Mouse (Mus musculus) embryo, embryonic 9.5 days (tissue): ENCODE results near the gene Rad54l2.

Experiments used
- DNase-seq: peaks from one replicate; pipeline ENCODE4 v3.0.0-alpha.2; 2017; ENCODE audit errors: extremely low spot score

The Rad54l2 gene

GRCm38 (mm10) chr9:106788812-106789321, at the start of gene Rad54l2:
TSS of gene Rad54l2 (minus strand) at chr9:106789194.
- DNase-seq = peak; percentile 91

GRCm38 (mm10) chr9:106822381-106823104, 33.5 kb upstream of the Rad54l2 start:
- peak; percentile 88 for DNase-seq

GRCm38 (mm10) chr9:106821618-106822380, 32.8 kb upstream of the Rad54l2 start, which contains the start of gene Dcaf1:
TSS of gene Dcaf1 (plus strand) at chr9:106821874.
- peak; percentile 94 for DNase-seq

GRCm38 (mm10) chr9:106821050-106821617, 32.1 kb upstream of the Rad54l2 start:
- peak; percentile 7 for DNase-seq

GRCm38 (mm10) chr9:106819201-106819600, 30.2 kb upstream of the Rad54l2 start:
- no peak for DNase-seq

- no peak for DNase-seq
These were observed 29.2 kb upstream of the Rad54l2 start for GRCm38 (mm10) chr9:106818191-106818590.

GRCm38 (mm10) chr9:106806503-106806902, 17.5 kb upstream of the Rad54l2 start:
- no peak for DNase-seq

- DNase-seq = no peak
These were observed 1.8 kb upstream of the Rad54l2 start for GRCm38 (mm10) chr9:106790831-106791230.

GRCm38 (mm10) chr9:106789363-106789762, 369 bp upstream of the Rad54l2 start:
- peak; percentile 2 for DNase-seq

GRCm38 (mm10) chr9:106787979-106788811, 799 bp downstream of the Rad54l2 start:
- DNase-seq = peak; percentile 28

GRCm38 (mm10) chr9:106785206-106785605, 3.8 kb downstream of the Rad54l2 start:
- no peak for DNase-seq

- DNase-seq = no peak
These were observed 5.4 kb downstream of the Rad54l2 start for GRCm38 (mm10) chr9:106783554-106783953.

- no peak for DNase-seq
These were observed 8.9 kb downstream of the Rad54l2 start for GRCm38 (mm10) chr9:106780086-106780485.

GRCm38 (mm10) chr9:106778319-106778718, 10.7 kb downstream of the Rad54l2 start:
- no peak for DNase-seq

GRCm38 (mm10) chr9:106777423-106777822, 11.6 kb downstream of the Rad54l2 start:
- DNase-seq = no peak

GRCm38 (mm10) chr9:106776116-106776515, 12.9 kb downstream of the Rad54l2 start:
- DNase-seq = no peak

- no peak for DNase-seq
These were observed 17.2 kb downstream of the Rad54l2 start for GRCm38 (mm10) chr9:106771770-106772169.

GRCm38 (mm10) chr9:106770216-106770615, 18.8 kb downstream of the Rad54l2 start:
- no peak for DNase-seq

GRCm38 (mm10) chr9:106769781-106770180, 19.2 kb downstream of the Rad54l2 start:
- DNase-seq = no peak

- no peak for DNase-seq
These were observed 32.6 kb downstream of the Rad54l2 start for GRCm38 (mm10) chr9:106756421-106756820.

GRCm38 (mm10) chr9:106755776-106756175, 33.2 kb downstream of the Rad54l2 start:
- DNase-seq = no peak
